Mouse (Mus musculus) myocyte (in vitro differentiated cells): Measurements from ENCODE around the gene Lamc3.

Source experiments
- CEBPB ChIP-seq: IDR thresholded peaks from 2 replicates; pipeline ENCODE4 v1.6.1; 2011; ENCODE audit warnings: mild to moderate bottlenecking, moderate library complexity; ENCODE audit not compliant: poor library complexity, insufficient read depth, severe bottlenecking
- E2F4 ChIP-seq: IDR thresholded peaks from one replicate; pipeline ENCODE4 v1.6.1; 2011; ENCODE audit warnings: mild to moderate bottlenecking, control low read depth, moderate library complexity; ENCODE audit not compliant: insufficient read depth
- MAX ChIP-seq: IDR thresholded peaks from one replicate; pipeline ENCODE4 v1.6.1; 2011; ENCODE audit warnings: low read depth, mild to moderate bottlenecking, control low read depth
- MYOD1 ChIP-seq, 3 experiments: IDR thresholded peaks; one replicate each; pipeline ENCODE4 v1.6.1; 2011; ENCODE audit warnings: control low read depth in 2 of 3, low read depth in 2 of 3, mild to moderate bottlenecking in 2 of 3, moderate library complexity in 1 of 3; ENCODE audit not compliant: insufficient read length in 2 of 3, control insufficient read depth in 1 of 3
- MYOG ChIP-seq, 3 experiments: IDR thresholded peaks; one replicate each; pipeline ENCODE4 v1.6.1; 2011; ENCODE audit warnings: control low read depth in 2 of 3, low read depth in 2 of 3, mild to moderate bottlenecking in 2 of 3; ENCODE audit not compliant: insufficient read length in 2 of 3, control insufficient read depth in 1 of 3, insufficient read depth in 1 of 3
- POLR2A ChIP-seq: IDR thresholded peaks from one replicate; pipeline ENCODE4 v1.6.1; 2011; ENCODE audit warnings: low read depth, mild to moderate bottlenecking, control low read depth, moderate library complexity; ENCODE audit not compliant: insufficient read length
- POLR2AphosphoS2 ChIP-seq: IDR thresholded peaks from one replicate; pipeline ENCODE4 v1.6.1; 2011; ENCODE audit warnings: low read depth, control low read depth; ENCODE audit not compliant: insufficient read length
- REST ChIP-seq: IDR thresholded peaks from one replicate; pipeline ENCODE4 v1.6.1; 2011; ENCODE audit warnings: mild to moderate bottlenecking, control low read depth, moderate library complexity; ENCODE audit not compliant: insufficient read depth, insufficient read length
- TCF12 ChIP-seq: IDR thresholded peaks from one replicate; pipeline ENCODE4 v1.6.1; 2011; ENCODE audit warnings: mild to moderate bottlenecking, control low read depth; ENCODE audit not compliant: poor library complexity, insufficient read depth, severe bottlenecking
- USF1 ChIP-seq: IDR thresholded peaks from one replicate; pipeline ENCODE4 v1.6.1; 2011; ENCODE audit warnings: low read depth, mild to moderate bottlenecking, control low read depth, moderate library complexity

DNA sequence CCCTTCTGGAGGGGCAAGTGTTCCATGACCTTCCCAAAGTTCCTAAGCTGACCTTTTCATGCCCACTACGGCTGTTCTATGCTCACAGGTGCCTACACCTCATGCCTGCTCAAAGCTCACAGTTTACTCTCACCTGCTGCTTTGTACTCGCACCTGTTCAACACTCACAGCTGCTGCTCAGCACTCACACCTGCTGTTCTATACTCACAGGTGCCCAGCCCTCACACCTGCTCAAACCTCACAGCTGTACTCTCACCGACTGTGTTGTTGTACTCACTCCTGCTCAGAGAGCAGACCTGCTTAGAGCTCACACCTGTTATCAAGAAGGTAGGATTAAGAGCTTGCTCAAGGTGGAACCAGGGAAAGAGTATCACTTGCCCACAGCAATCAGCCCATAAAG is 16.4 kb upstream of the Lamc3 start:
- no peak for TF ChIP-seq POLR2AphosphoS2
- no peak for TF ChIP-seq POLR2A
- no peak for TF ChIP-seq USF1
- no peak for TF ChIP-seq MAX
- peak in 1 of 3 experiments; percentile 66 for TF ChIP-seq MYOG (IDR thresholded peaks at IDR 0.05; ENCODE audit: control insufficient read depth in 1 of 3, insufficient read depth in 1 of 3, insufficient read length in 2 of 3, low read depth in 2 of 3)
- TF ChIP-seq MYOD1 (IDR thresholded peaks at IDR 0.05; ENCODE audit: control insufficient read depth in 1 of 3, insufficient read length in 2 of 3, low read depth in 2 of 3), result peak in 2 of 3 experiments; percentile 37 to 69
- TF ChIP-seq TCF12, result peak; percentile 19
- TF ChIP-seq E2F4, result no peak
- no peak for TF ChIP-seq CEBPB
- no peak for TF ChIP-seq REST
